Mouse (Mus musculus): Measurements from ENCODE around the gene Smg1. TPM values are rescaled to one million over a fixed set of nuclear protein-coding genes. Genes with fewer than 3 reads are reported as not detected.

Gene Smg1
- polyA plus RNA-seq, 1 experiment from 2014 or later, result 4.0 TPM

DNA sequence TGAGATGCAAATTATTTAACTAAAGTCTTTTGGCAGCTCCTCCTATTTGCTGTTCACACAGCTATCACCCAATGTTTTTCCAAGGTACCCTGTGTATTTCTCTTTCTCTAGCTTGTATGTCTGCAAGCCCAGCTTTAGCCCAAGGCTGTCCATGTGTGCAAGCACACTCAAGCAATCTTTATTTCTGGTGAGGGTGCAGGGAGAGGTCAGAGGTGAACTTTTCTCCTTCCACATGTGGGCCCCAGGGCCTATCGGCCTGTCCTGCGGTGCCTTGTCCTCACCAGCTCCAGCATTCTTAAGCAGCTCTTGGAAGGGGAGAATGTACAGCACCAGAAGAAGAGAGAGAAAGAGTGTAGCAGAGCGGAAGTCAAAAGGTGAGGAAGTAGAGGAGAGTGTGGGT, 9.5 kb upstream of the Smg1 start:
- Histone ChIP-seq H3K4me1 (ENCODE audit: insufficient read depth) (peaks cover 24% of the 10 kb centered on the region), H3K36me3 (replicated peaks; ENCODE audit: insufficient read depth, low read length) (no peaks in the 10 kb centered on the region), H3K4me2 (ENCODE audit: low read depth, low read length) (no peak overlapping the region), H3K27me3 (ENCODE audit: insufficient read depth, low read length) (no peaks in the 10 kb centered on the region), H3K27ac (ENCODE audit: low read depth) (peak overlapping the region; percentile 75), H3K4me3 (ENCODE audit: low read depth, low read length) (no peak overlapping the region), H3K9ac (replicated peaks) (no peak overlapping the region; the same call in 1 of the 2 replicates), H3K9me3 (ENCODE audit: low read length) (no peaks in the 10 kb centered on the region)
- DNase-seq (no peak), ATAC-seq (no peak)
- TF ChIP-seq CTCF (IDR thresholded peaks at IDR 0.05; ENCODE audit: low read depth) (no peak), EP300 (IDR thresholded peaks at IDR 0.05; ENCODE audit: low read depth) (no peak)
- WGBS (ENCODE audit: insufficient replicate concordance), result 89% methylated on average over 3 of the region's 3 CpGs

DNA sequence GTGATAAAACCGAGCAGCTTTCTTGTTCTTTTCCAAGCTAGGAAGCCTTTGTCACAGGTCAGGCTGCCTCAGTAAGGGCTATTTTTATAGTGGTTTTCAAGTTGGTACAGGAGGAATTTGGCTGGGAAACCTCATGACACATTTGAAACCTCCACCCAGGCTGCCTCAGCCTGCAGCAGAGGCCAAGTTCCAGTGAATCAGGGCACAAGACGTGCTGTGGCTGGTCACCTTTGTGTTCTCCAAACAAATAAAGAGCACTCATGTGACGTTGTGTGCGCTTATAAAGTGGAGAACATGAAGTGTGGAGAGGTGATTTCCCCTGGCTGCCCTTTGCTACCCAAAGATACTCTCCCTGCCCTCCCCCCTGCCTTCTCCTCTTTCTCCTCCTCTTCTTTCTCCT, 8.9 kb upstream of the Smg1 start:
- H3K27ac ChIP-seq (ENCODE audit: low read depth), result peak overlapping the region; percentile 75
- DNase-seq, result peak; percentile 50
- TF ChIP-seq EP300 (IDR thresholded peaks at IDR 0.05; ENCODE audit: low read depth) (peak; percentile 83), CTCF (IDR thresholded peaks at IDR 0.05; ENCODE audit: low read depth) (no peak)
- no peaks in the 10 kb centered on the region for H3K27me3 ChIP-seq (ENCODE audit: insufficient read depth, low read length)
- peak; percentile 66 for ATAC-seq
- no peak overlapping the region for H3K4me3 ChIP-seq (ENCODE audit: low read depth, low read length)
- no peak overlapping the region for H3K9ac ChIP-seq (replicated peaks)
- no peaks in the 10 kb centered on the region for H3K36me3 ChIP-seq (replicated peaks; ENCODE audit: insufficient read depth, low read length)
- no peaks in the 10 kb centered on the region for H3K9me3 ChIP-seq (ENCODE audit: low read length)
- no peak overlapping the region for H3K4me2 ChIP-seq (ENCODE audit: low read depth, low read length)
- 32% methylated on average over 4 of the region's 4 CpGs for WGBS (ENCODE audit: insufficient replicate concordance)
- peaks cover 24% of the 10 kb centered on the region for H3K4me1 ChIP-seq (ENCODE audit: insufficient read depth)

DNA sequence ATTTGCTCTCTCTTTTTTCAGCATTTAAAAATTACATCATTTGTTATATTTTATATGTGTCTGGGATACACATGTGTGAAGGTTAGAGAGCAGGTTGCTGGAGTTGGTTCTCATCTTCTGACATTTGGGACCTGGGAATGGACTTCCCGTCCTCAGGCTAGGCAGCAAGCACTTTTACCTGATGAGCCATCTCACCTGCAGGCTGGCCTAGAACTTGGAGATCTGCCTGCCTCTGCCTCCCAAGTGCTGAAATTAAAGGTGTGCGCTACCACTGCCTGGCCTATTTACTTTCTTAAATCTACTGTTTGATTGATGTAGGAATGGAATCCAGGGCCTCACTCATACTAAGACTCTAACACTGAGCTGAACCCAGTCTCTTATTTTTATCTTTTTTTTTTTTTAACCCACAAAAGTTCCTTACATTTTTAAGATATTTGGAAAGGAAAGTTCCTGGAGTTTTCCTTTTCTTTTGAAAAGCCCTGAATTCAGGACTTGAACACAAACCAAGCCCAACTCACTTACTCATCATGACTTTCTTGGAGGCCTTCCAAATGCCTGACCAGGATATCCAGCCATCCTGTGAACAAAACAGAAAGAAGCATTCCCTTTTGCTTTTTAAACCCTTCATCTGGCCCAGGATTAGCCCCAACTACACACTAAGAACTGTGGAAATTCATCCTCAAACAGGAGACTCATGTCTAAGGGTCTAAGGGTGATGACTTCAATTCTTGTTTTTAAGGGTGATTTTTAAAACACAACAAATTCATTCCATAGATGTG, 8.1 kb upstream of the Smg1 start:
- ATAC-seq (no peak), DNase-seq (no peak)
- Histone ChIP-seq H3K4me2 (ENCODE audit: low read depth, low read length) (no peak overlapping the region), H3K27me3 (ENCODE audit: insufficient read depth, low read length) (no peaks in the 10 kb centered on the region), H3K36me3 (replicated peaks; ENCODE audit: insufficient read depth, low read length) (no peaks in the 10 kb centered on the region), H3K27ac (ENCODE audit: low read depth) (peak overlapping the region; percentile 88), H3K9ac (replicated peaks) (no peak overlapping the region), H3K4me1 (ENCODE audit: insufficient read depth) (peaks cover 24% of the 10 kb centered on the region), H3K4me3 (ENCODE audit: low read depth, low read length) (no peak overlapping the region), H3K9me3 (ENCODE audit: low read length) (no peaks in the 10 kb centered on the region)
- WGBS (ENCODE audit: insufficient replicate concordance), result 94% methylated on average over 2 of the region's 2 CpGs
- TF ChIP-seq EP300 (IDR thresholded peaks at IDR 0.05; ENCODE audit: low read depth), result no peak
- no peak for TF ChIP-seq CTCF (IDR thresholded peaks at IDR 0.05; ENCODE audit: low read depth)

DNA sequence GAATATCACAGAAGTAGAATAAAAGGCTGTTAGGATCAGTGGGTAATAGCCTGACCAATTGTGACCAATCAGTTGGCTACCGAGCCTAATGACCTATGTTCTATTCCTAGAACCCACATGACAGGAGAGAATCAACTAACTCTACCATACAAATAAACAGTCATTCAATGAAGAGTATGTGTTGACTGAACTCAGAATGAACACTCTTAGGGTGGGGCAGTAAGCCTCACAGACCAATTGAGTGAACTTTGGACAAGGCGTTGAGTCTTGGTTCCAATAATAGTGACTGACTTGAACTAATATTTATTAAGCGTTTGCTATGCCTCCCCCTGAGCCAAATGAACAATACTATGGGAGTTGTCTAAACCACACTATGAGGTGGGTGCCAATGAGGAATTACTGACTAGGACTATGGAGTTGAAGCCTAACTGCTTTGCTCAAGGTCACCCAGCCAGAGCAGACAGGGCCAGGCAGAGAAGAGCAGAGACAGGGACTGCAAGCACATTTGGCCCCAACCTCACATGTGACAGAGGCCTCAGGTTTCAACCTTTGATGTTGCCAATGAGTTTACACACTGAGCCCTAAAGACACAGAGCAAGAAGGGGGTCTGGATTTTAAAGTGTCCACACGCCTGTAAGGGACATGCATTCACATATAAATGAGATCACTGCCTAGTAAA, 7.2 kb upstream of the Smg1 start:
- peak; percentile 87 for ATAC-seq
- no peak overlapping the region for H3K4me2 ChIP-seq (ENCODE audit: low read depth, low read length)
- H3K36me3 ChIP-seq (replicated peaks; ENCODE audit: insufficient read depth, low read length), result no peaks in the 10 kb centered on the region
- peak; percentile 31 for DNase-seq
- no peaks in the 10 kb centered on the region for H3K9me3 ChIP-seq (ENCODE audit: low read length)
- H3K4me3 ChIP-seq (ENCODE audit: low read depth, low read length), result no peak overlapping the region
- TF ChIP-seq EP300 (IDR thresholded peaks at IDR 0.05; ENCODE audit: low read depth) (peak; percentile 29; the same call in 1 of the 2 replicates), CTCF (IDR thresholded peaks at IDR 0.05; ENCODE audit: low read depth) (no peak)
- peak overlapping the region; percentile 88 for H3K27ac ChIP-seq (ENCODE audit: low read depth)
- H3K27me3 ChIP-seq (ENCODE audit: insufficient read depth, low read length), result no peaks in the 10 kb centered on the region
- WGBS (ENCODE audit: insufficient replicate concordance), result 57% methylated on average over 4 of the region's 4 CpGs
- H3K9ac ChIP-seq (replicated peaks), result no peak overlapping the region
- peaks cover 22% of the 10 kb centered on the region for H3K4me1 ChIP-seq (ENCODE audit: insufficient read depth)

DNA sequence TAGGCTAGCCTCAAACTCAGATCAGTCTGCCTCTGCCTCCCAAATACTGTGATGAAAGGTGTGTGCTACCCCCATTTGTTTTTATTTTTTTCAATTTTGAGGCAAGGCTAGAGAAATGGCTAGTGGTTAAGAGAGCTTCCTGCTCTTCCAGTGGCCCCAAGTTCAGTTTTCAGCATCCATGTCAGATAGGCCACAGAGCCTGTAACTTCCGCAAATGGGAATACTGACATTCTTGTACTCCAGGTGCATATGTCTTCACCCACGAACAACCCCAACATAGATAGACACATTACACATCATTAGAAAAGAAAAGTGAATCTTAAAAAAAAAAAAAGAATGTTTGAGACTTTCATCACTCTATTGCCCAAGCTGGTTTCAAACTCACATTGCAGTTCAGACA, 6.1 kb upstream of the Smg1 start:
- Histone ChIP-seq H3K36me3 (replicated peaks; ENCODE audit: insufficient read depth, low read length) (no peaks in the 10 kb centered on the region), H3K9me3 (ENCODE audit: low read length) (no peaks in the 10 kb centered on the region), H3K4me2 (ENCODE audit: low read depth, low read length) (no peak overlapping the region), H3K9ac (replicated peaks) (no peak overlapping the region), H3K4me1 (ENCODE audit: insufficient read depth) (peaks cover 22% of the 10 kb centered on the region), H3K27ac (ENCODE audit: low read depth) (peak overlapping the region; percentile 88), H3K27me3 (ENCODE audit: insufficient read depth, low read length) (no peaks in the 10 kb centered on the region), H3K4me3 (ENCODE audit: low read depth, low read length) (no peak overlapping the region)
- ATAC-seq (no peak), DNase-seq (no peak)
- TF ChIP-seq CTCF (IDR thresholded peaks at IDR 0.05; ENCODE audit: low read depth) (no peak), EP300 (IDR thresholded peaks at IDR 0.05; ENCODE audit: low read depth) (no peak)
- WGBS (ENCODE audit: insufficient replicate concordance), result 72% methylated on average over 2 of the region's 2 CpGs

DNA sequence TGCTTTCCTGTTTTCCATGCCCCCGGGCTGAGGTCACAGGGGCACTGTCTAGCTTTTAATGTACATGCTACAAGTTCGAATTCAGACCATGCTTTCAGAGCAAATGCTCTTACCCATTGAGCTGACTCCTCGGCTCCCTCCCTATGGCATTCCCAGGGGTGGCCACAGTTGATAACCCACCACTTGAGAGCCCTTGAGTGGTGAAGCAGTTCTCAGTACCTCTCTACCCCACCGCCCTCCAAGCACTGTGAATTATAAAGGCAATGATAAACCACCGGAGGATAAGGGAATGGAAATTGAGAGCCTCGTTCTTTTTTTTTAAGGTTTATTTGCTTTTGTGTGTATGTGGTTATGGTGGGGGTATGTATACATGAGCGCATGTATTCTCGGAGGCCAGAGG, 4.6 kb upstream of the Smg1 start:
- 76% methylated on average over 8 of the region's 8 CpGs for WGBS (ENCODE audit: insufficient replicate concordance)
- no peak overlapping the region for H3K4me3 ChIP-seq (ENCODE audit: low read depth, low read length)
- no peaks in the 10 kb centered on the region for H3K36me3 ChIP-seq (replicated peaks; ENCODE audit: insufficient read depth, low read length)
- ATAC-seq (no peak), DNase-seq (no peak)
- no peak overlapping the region for H3K4me2 ChIP-seq (ENCODE audit: low read depth, low read length)
- H3K27me3 ChIP-seq (ENCODE audit: insufficient read depth, low read length), result no peaks in the 10 kb centered on the region
- H3K4me1 ChIP-seq (ENCODE audit: insufficient read depth), result peaks cover 19% of the 10 kb centered on the region
- no peak for TF ChIP-seq CTCF (IDR thresholded peaks at IDR 0.05; ENCODE audit: low read depth)
- no peak for TF ChIP-seq EP300 (IDR thresholded peaks at IDR 0.05; ENCODE audit: low read depth)
- H3K27ac ChIP-seq (ENCODE audit: low read depth), result no peak overlapping the region
- H3K9ac ChIP-seq (replicated peaks), result no peak overlapping the region
- no peaks in the 10 kb centered on the region for H3K9me3 ChIP-seq (ENCODE audit: low read length)
